Mouse (Mus musculus) liver, embryonic 12.5 days (tissue): ENCODE measurements around the gene Olfr507. TPM values are rescaled to one million over a fixed set of nuclear protein-coding genes. Genes with fewer than 3 reads are reported as not detected.
"Not testable (repeated sequence)": the region's sequence is repeated elsewhere in the genome, so short reads cannot be mapped to it uniquely, and the experiment has no call there.

Experiments
- ATAC-seq: fragments of 200-750 bp; cut with Nextera tagmentation; 2 replicates; pipeline ENCODE4 v1.8.0; 2017; ENCODE audit warnings: moderate number of reproducible peaks, mild to moderate bottlenecking, moderate library complexity
- H3K27ac ChIP-seq: fragments of 300-500 bp; sonication (generic); 2 replicates; pipeline ENCODE4 v1.5.1; 2016; ENCODE audit warnings: mild to moderate bottlenecking
- H3K27me3 ChIP-seq: fragments of 300-500 bp; sonication (generic); replicated peaks from 2 replicates; pipeline ENCODE4 v1.6.1; 2016; ENCODE audit warnings: mild to moderate bottlenecking, moderate library complexity
- H3K36me3 ChIP-seq: fragments of 300-500 bp; sonication (generic); 2 replicates; pipeline ENCODE4 v1.6.1; 2016; ENCODE audit warnings: mild to moderate bottlenecking, moderate library complexity
- H3K4me1 ChIP-seq: fragments of 300-500 bp; sonication (generic); 2 replicates; pipeline ENCODE4 v1.6.1; 2016
- H3K4me2 ChIP-seq: fragments of 300-500 bp; sonication (generic); 2 replicates; pipeline ENCODE4 v1.6.1; 2016; ENCODE audit warnings: mild to moderate bottlenecking, moderate library complexity
- H3K4me3 ChIP-seq: fragments of 300-500 bp; sonication (generic); 2 replicates; pipeline ENCODE4 v1.5.1; 2016; ENCODE audit warnings: mild to moderate bottlenecking, moderate library complexity
- H3K9ac ChIP-seq: fragments of 300-500 bp; sonication (generic); 2 replicates; pipeline ENCODE4 v1.6.1; 2016; ENCODE audit warnings: mild to moderate bottlenecking, moderate library complexity
- H3K9me3 ChIP-seq: fragments of 300-500 bp; sonication (generic); replicated peaks from 2 replicates; pipeline ENCODE4 v1.6.1; 2016; ENCODE audit warnings: mild to moderate bottlenecking, moderate library complexity
- WGBS: fragments of 180-500 bp; shearing (Covaris S2); methylation state at CpG from one replicate; pipeline ENCODE4 v1.1.7; 2016; ENCODE audit not compliant: insufficient replicate concordance; 5-methylcytosine and 5-hydroxymethylcytosine counted together
- polyA plus RNA-seq: library from polyadenylated mRNA; unstranded; fragments of >200 nt; fragmentation: Nextera tagmentation; extraction: Ambion mirVana; gene quantifications from 2 replicates; pipeline ENCODE4 v1.2.1, GENCODE M21; 2016

Gene Olfr507
- polyA plus RNA-seq = not detected in 2 replicates

- no peak within 1 kb of the TSS for H3K9ac ChIP-seq
- WGBS = 48% methylated on average over 2 of the region's 2 CpGs
Observed at GRCm38 (mm10) chr7:108621514-108621913, at the start of gene Olfr507. TSS of gene Olfr507 (plus strand) at chr7:108621814.

GRCm38 (mm10) chr7:108589797-108590196 lies 31.8 kb upstream of the Olfr507 start:
- H3K4me3 ChIP-seq = no peak overlapping the region
- no peaks in the 10 kb centered on the region for H3K36me3 ChIP-seq
- 76% methylated on average over 1 of the region's 1 CpGs for WGBS
- H3K9ac ChIP-seq = no peak overlapping the region
- 0 out of 2 replicates have a peak, but pooled peaks cover 4% of the 10 kb centered on the region for H3K9me3 ChIP-seq
- H3K4me1 ChIP-seq = no peaks in the 10 kb centered on the region
- no peaks in the 10 kb centered on the region for H3K27me3 ChIP-seq
- no peak overlapping the region for H3K27ac ChIP-seq
- ATAC-seq = no peak
- H3K4me2 ChIP-seq = no peak overlapping the region

More at GRCm38 (mm10) chr7:108621514-108621913, at the start of gene Olfr507:
- Histone ChIP-seq H3K4me1 (no peaks in the 10 kb centered on the region), H3K27me3 (no peaks in the 10 kb centered on the region), H3K4me2 (no peak within 1 kb of the TSS), H3K9me3 (no peaks in the 10 kb centered on the region), H3K27ac (no peak within 1 kb of the TSS), H3K4me3 (no peak within 1 kb of the TSS), H3K36me3 (no peaks in the 10 kb centered on the region)
- no peak for ATAC-seq

DNA sequence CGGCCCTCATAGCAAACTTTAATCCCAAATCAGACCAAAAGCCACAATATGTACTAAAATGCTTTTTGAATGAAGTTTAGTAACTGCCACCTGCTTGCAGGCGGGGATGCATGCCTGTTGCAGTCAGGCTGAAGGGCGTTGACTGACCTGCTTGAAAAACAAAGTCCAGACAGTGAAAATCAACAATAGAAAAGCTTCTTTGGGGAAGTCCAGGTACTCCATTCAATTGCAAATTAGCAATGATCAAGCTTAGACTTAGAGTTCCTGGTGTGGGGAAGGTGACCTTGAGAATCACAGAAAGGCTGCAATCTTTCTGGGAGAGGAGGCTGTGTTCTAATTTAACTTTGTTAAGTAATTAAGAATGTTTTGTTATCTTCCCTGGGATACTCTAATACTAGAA lies 19.7 kb upstream of the Olfr507 start:
- 61% methylated on average over 3 of the region's 3 CpGs for WGBS
- ATAC-seq, H3K9ac ChIP-seq: not testable (repeated sequence)

DNA sequence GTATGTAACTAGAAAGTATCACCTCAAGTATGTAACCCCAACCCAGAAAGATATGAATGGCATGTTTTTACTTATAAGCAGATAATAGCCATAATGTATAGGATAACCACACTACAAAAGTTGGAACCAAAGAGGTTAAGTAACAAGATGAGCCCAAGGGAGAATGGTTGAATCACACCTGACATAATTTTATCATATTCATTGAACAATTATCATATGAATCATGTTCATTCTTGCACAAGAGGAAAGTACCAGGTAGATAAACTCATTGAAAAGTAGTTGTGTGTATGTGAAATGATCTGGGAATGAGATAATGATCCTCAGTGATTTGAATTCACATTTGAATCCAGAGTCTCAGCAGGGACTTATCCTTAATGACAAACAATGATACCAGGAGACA lies 11.1 kb upstream of the Olfr507 start, which contains the start of gene Olfr506:
Olfr506 (plus strand) TSS at position 301 of the 400 bp plus-strand sequence.
- Histone ChIP-seq H3K4me2 (no peak within 1 kb of the TSS), H3K4me1 (no peaks in the 10 kb centered on the region), H3K9ac (no peak within 1 kb of the TSS), H3K27ac (no peak within 1 kb of the TSS), H3K36me3 (no peaks in the 10 kb centered on the region), H3K9me3 (no peaks in the 10 kb centered on the region), H3K4me3 (no peak within 1 kb of the TSS), H3K27me3 (no peaks in the 10 kb centered on the region)
- ATAC-seq = no peak

More for the DNA sequence above, 19.7 kb upstream of the Olfr507 start:
- not testable (repeated sequence) for H3K27me3 ChIP-seq, H3K36me3 ChIP-seq, H3K27ac ChIP-seq, H3K4me3 ChIP-seq, H3K4me1 ChIP-seq, H3K4me2 ChIP-seq
- peaks cover 11% of the 10 kb centered on the region; the same call in 1 of the 2 replicates for H3K9me3 ChIP-seq

DNA sequence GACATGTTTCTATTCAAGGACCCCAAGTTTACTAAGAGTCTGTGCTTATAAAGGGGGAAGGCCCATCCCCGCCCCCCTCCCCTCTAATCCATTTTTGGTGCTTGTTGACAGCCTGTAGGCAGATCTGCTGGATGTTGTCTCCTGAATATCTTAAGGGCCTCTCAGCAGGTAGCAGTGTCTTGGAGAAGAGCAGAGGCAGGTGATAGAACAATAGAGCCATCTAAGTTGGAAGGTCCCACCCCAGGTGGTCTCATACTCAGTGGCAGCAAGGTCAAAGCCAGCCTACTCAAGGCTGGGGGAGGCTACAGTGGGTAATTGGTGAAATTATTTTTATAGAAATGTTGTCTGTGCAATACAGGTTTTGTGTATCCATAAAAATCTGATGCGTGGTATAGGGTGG lies 7.5 kb upstream of the Olfr507 start:
- no peak overlapping the region for H3K27ac ChIP-seq
- H3K4me1 ChIP-seq = no peaks in the 10 kb centered on the region
- H3K27me3 ChIP-seq = no peaks in the 10 kb centered on the region
- ATAC-seq = no peak
- H3K9me3 ChIP-seq = no peaks in the 10 kb centered on the region
- H3K4me3 ChIP-seq = no peak overlapping the region
- H3K36me3 ChIP-seq = no peaks in the 10 kb centered on the region
- H3K4me2 ChIP-seq = no peak overlapping the region
- 59% methylated on average over 2 of the region's 2 CpGs for WGBS
- no peak overlapping the region for H3K9ac ChIP-seq

DNA sequence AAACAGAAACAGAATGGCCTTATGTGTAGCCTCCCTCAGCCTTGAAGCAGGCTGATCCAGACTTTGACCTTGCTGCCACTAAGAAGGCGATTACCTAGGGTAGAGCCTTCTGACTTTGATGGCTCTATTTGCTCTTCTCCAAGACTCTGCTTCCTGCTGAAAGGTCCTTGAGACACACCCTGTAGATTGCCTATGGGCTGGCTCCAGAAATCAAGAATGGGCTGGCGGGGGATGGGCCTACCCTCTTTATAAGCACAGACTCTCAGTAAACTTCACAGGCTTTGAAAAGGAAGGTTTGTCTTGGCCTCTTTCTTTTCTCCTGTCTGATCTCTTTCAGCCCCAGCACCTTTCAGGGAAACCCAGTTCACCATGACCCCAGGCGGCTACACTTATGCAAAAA lies 4.8 kb upstream of the Olfr507 start:
- not testable (repeated sequence) for H3K27me3 ChIP-seq, ATAC-seq, H3K4me3 ChIP-seq, H3K4me2 ChIP-seq, H3K4me1 ChIP-seq, H3K27ac ChIP-seq, H3K36me3 ChIP-seq, H3K9ac ChIP-seq, H3K9me3 ChIP-seq
- WGBS = 66% methylated on average over 3 of the region's 3 CpGs

DNA sequence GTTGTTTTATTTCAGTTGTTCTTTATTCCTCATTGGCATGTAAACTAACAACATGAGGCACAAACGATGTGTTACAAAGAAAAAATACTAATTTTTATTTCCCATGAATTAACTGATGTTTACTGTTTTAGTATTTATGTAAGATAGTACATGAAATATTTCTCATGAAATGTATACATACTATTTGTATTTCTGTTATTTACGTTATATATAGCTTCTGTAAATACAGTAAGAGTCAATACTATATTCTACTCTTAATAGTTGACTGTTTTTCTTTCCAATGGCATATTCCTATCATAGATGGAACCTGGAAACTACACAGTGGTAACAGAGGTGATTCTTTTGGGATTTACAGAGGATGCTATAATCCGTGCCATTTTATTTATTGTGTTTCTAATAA lies 8.1 kb downstream of the Olfr507 start, which contains the start of gene Olfr508:
Olfr508 (plus strand) TSS at position 301 of the 400 bp plus-strand sequence.
- ATAC-seq = no peak
- Histone ChIP-seq H3K9ac (no peak within 1 kb of the TSS), H3K4me3 (no peak within 1 kb of the TSS), H3K4me1 (no peaks in the 10 kb centered on the region), H3K27me3 (no peaks in the 10 kb centered on the region), H3K27ac (no peak within 1 kb of the TSS), H3K36me3 (no peaks in the 10 kb centered on the region), H3K9me3 (no peaks in the 10 kb centered on the region), H3K4me2 (no peak within 1 kb of the TSS)
- 60% methylated on average over 3 of the region's 3 CpGs for WGBS

DNA sequence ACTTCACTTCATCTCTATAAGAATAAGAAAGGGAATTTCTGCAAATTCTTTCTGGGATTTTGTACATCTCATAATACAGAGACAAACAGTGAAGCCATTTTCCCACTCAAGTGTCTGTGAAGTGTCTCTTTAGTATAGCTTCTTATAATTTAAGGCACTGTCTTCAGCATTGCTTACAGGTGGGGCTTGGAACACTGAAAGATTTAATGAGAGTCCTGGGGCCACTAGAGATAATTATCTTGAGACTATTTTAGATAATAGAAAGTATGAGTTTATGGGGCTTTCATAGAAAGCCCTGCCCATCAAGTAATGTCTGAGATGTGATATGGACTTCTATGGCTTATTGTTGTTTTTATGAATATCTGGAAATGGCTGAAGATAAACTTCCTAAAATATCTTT lies 30.2 kb downstream of the Olfr507 start, which contains the start of gene Olfr509:
Olfr509 (minus strand) TSS at position 101 of the 400 bp plus-strand sequence.
- H3K27me3 ChIP-seq = no peaks in the 10 kb centered on the region
- no peaks in the 10 kb centered on the region for H3K4me1 ChIP-seq
- no peak for ATAC-seq
- no peak within 1 kb of the TSS for H3K27ac ChIP-seq
- H3K9me3 ChIP-seq = no peaks in the 10 kb centered on the region
- no peak within 1 kb of the TSS for H3K4me2 ChIP-seq
- H3K36me3 ChIP-seq = no peaks in the 10 kb centered on the region
- H3K4me3 ChIP-seq = no peak within 1 kb of the TSS
- no peak within 1 kb of the TSS for H3K9ac ChIP-seq

- Histone ChIP-seq H3K36me3 (no peaks in the 10 kb centered on the region), H3K4me1 (no peaks in the 10 kb centered on the region), H3K9ac (no peak overlapping the region), H3K27ac (no peak overlapping the region), H3K4me2 (no peak overlapping the region), H3K4me3 (no peak overlapping the region), H3K9me3 (no peaks in the 10 kb centered on the region), H3K27me3 (no peaks in the 10 kb centered on the region)
- ATAC-seq = no peak
- 70% methylated on average over 3 of the region's 3 CpGs for WGBS
Observed at GRCm38 (mm10) chr7:108662419-108662818, 40.8 kb downstream of the Olfr507 start.

- ATAC-seq = no peak
- H3K4me3 ChIP-seq = no peak within 1 kb of the TSS
- H3K36me3 ChIP-seq = no peaks in the 10 kb centered on the region
- 57% methylated on average over 1 of the region's 1 CpGs for WGBS
- H3K4me1 ChIP-seq = no peaks in the 10 kb centered on the region
- H3K9me3 ChIP-seq = no peaks in the 10 kb centered on the region
- no peak within 1 kb of the TSS for H3K27ac ChIP-seq
- no peak within 1 kb of the TSS for H3K4me2 ChIP-seq
- no peaks in the 10 kb centered on the region for H3K27me3 ChIP-seq
- H3K9ac ChIP-seq = no peak within 1 kb of the TSS
Observed at GRCm38 (mm10) chr7:108666118-108666517, 44.5 kb downstream of the Olfr507 start, which contains the start of gene Olfr510. TSS of gene Olfr510 (plus strand) at chr7:108666418.

GRCm38 (mm10) chr7:108671058-108671457 lies 49.4 kb downstream of the Olfr507 start:
- H3K9ac ChIP-seq = no peak overlapping the region
- H3K4me3 ChIP-seq = no peak overlapping the region

More at GRCm38 (mm10) chr7:108671058-108671457, 49.4 kb downstream of the Olfr507 start:
- Histone ChIP-seq H3K27ac (no peak overlapping the region), H3K27me3 (no peaks in the 10 kb centered on the region), H3K4me2 (no peak overlapping the region), H3K9me3 (no peaks in the 10 kb centered on the region), H3K36me3 (no peaks in the 10 kb centered on the region), H3K4me1 (no peaks in the 10 kb centered on the region)
- no peak for ATAC-seq
- WGBS = 45% methylated on average over 1 of the region's 1 CpGs
